Mouse (Mus musculus) heart, embryonic 11.5 days (tissue): Measurements from ENCODE around the gene Dkk2. TPM values are rescaled to one million over a fixed set of nuclear protein-coding genes. Genes with fewer than 3 reads are reported as not detected.

Experiments used
- ATAC-seq: fragments of 200-750 bp; cut with Nextera tagmentation; replicated peaks from 2 replicates; pipeline ENCODE4 v1.8.0; 2017; ENCODE audit warnings: moderate library complexity; ENCODE audit not compliant: insufficient number of reproducible peaks, low FRiP score, low TSS enrichment
- H3K27ac ChIP-seq: fragments of 300-500 bp; sonication (generic); 2 replicates; pipeline ENCODE4 v1.5.1; 2014; ENCODE audit warnings: mild to moderate bottlenecking, low read depth, low read length
- H3K27me3 ChIP-seq: fragments of 300-500 bp; sonication (generic); 2 replicates; pipeline ENCODE4 v1.6.1; 2014; ENCODE audit warnings: mild to moderate bottlenecking, low read length, mixed read lengths; ENCODE audit not compliant: control insufficient read depth, insufficient read depth
- H3K36me3 ChIP-seq: fragments of 300-500 bp; sonication (generic); 2 replicates; pipeline ENCODE4 v1.6.1; 2014; ENCODE audit warnings: mild to moderate bottlenecking, low read length, moderate library complexity, mixed read lengths; ENCODE audit not compliant: control insufficient read depth, insufficient read depth
- H3K4me1 ChIP-seq: fragments of 300-500 bp; sonication (generic); 2 replicates; pipeline ENCODE4 v1.6.1; 2014; ENCODE audit warnings: low read length; ENCODE audit not compliant: control insufficient read depth, insufficient read depth
- H3K4me2 ChIP-seq: fragments of 300-500 bp; sonication (generic); 2 replicates; pipeline ENCODE4 v1.6.1; 2014; ENCODE audit warnings: mild to moderate bottlenecking, moderate library complexity
- H3K4me3 ChIP-seq: fragments of 300-500 bp; sonication (generic); 2 replicates; pipeline ENCODE4 v1.5.1; 2014; ENCODE audit warnings: low read depth, low read length
- H3K9ac ChIP-seq: fragments of 300-500 bp; sonication (generic); 2 replicates; pipeline ENCODE4 v1.6.1; 2014; ENCODE audit warnings: mild to moderate bottlenecking, low read depth, low read length, moderate library complexity
- H3K9me3 ChIP-seq: fragments of 300-500 bp; sonication (generic); replicated peaks from 2 replicates; pipeline ENCODE4 v1.6.1; 2016; ENCODE audit warnings: low read length; ENCODE audit not compliant: control insufficient read depth
- whole genome bisulfite sequencing: fragments of 180-500 bp; shearing (Covaris S2); extraction: QIAGEN DNeasy Blood & Tissue Kit; methylation state at CpG from one replicate; pipeline ENCODE4 v1.1.7; 2014; ENCODE audit not compliant: insufficient replicate concordance; 5-methylcytosine and 5-hydroxymethylcytosine counted together
- polyA plus RNA-seq: library from polyadenylated mRNA; unstranded; fragments of >200 nt; fragmentation: Nextera tagmentation; extraction: Ambion mirVana; gene quantifications from 2 replicates; pipeline ENCODE4 v1.2.1, GENCODE M21; 2014

Dkk2 gene
- polyA plus RNA-seq, 1 experiment from 2014 or later = 3.0 TPM

- Histone ChIP-seq H3K9me3 (no peaks in the 10 kb centered on the region), H3K27me3 (no peaks in the 10 kb centered on the region), H3K4me3 (no peak overlapping the region), H3K4me2 (peak overlapping the region; percentile 29; the same call in 1 of the 2 replicates), H3K9ac (no peak overlapping the region), H3K36me3 (no peaks in the 10 kb centered on the region), H3K27ac (no peak overlapping the region), H3K4me1 (no peaks in the 10 kb centered on the region)
- WGBS = 52% methylated on average over 9 of the region's 9 CpGs
- ATAC-seq = no peak
Measured at GRCm38 (mm10) chr3:132103020-132103419, 17.9 kb downstream of the Dkk2 start.

GRCm38 (mm10) chr3:132103454-132103853, 18.4 kb downstream of the Dkk2 start:
- H3K4me1 ChIP-seq = no peaks in the 10 kb centered on the region
- H3K27ac ChIP-seq = no peak overlapping the region
- no peaks in the 10 kb centered on the region for H3K36me3 ChIP-seq
- no peak overlapping the region for H3K9ac ChIP-seq
- H3K9me3 ChIP-seq = no peaks in the 10 kb centered on the region
- WGBS = 43% methylated on average over 7 of the region's 7 CpGs
- no peaks in the 10 kb centered on the region for H3K27me3 ChIP-seq
- H3K4me2 ChIP-seq = no peak overlapping the region; the same call in 1 of the 2 replicates
- no peak overlapping the region for H3K4me3 ChIP-seq
- ATAC-seq = no peak

GRCm38 (mm10) chr3:132115772-132116511, 30.9 kb downstream of the Dkk2 start:
- Histone ChIP-seq H3K9ac (no peak overlapping the region), H3K27ac (no peak overlapping the region), H3K4me3 (no peak overlapping the region), H3K27me3 (no peaks in the 10 kb centered on the region), H3K4me1 (no peaks in the 10 kb centered on the region), H3K4me2 (no peak overlapping the region), H3K36me3 (no peaks in the 10 kb centered on the region), H3K9me3 (no peaks in the 10 kb centered on the region)
- ATAC-seq = no peak
- 84% methylated on average over 7 of the region's 7 CpGs for WGBS

- no peaks in the 10 kb centered on the region for H3K4me1 ChIP-seq
- H3K4me3 ChIP-seq = no peak overlapping the region
- 67% methylated on average over 5 of the region's 5 CpGs for WGBS
- no peaks in the 10 kb centered on the region for H3K9me3 ChIP-seq
- no peaks in the 10 kb centered on the region for H3K36me3 ChIP-seq
- ATAC-seq = no peak
- no peaks in the 10 kb centered on the region for H3K27me3 ChIP-seq
- H3K4me2 ChIP-seq = no peak overlapping the region
- H3K27ac ChIP-seq = no peak overlapping the region
- no peak overlapping the region for H3K9ac ChIP-seq
Measured at GRCm38 (mm10) chr3:132121344-132121743, 36.3 kb downstream of the Dkk2 start.

GRCm38 (mm10) chr3:132122581-132122980, 37.5 kb downstream of the Dkk2 start:
- no peak for ATAC-seq
- Histone ChIP-seq H3K27ac (no peak overlapping the region), H3K27me3 (no peaks in the 10 kb centered on the region), H3K9me3 (no peaks in the 10 kb centered on the region), H3K4me3 (no peak overlapping the region), H3K36me3 (no peaks in the 10 kb centered on the region), H3K9ac (no peak overlapping the region), H3K4me2 (no peak overlapping the region), H3K4me1 (no peaks in the 10 kb centered on the region)
- WGBS = 44% methylated on average over 4 of the region's 4 CpGs

- Histone ChIP-seq H3K9ac (no peak overlapping the region), H3K9me3 (no peaks in the 10 kb centered on the region), H3K4me3 (no peak overlapping the region), H3K36me3 (no peaks in the 10 kb centered on the region), H3K27me3 (no peaks in the 10 kb centered on the region), H3K4me1 (no peaks in the 10 kb centered on the region), H3K4me2 (no peak overlapping the region), H3K27ac (no peak overlapping the region)
- 61% methylated on average over 8 of the region's 8 CpGs for WGBS
- no peak for ATAC-seq
Measured at GRCm38 (mm10) chr3:132125227-132125740, 40.2 kb downstream of the Dkk2 start.

GRCm38 (mm10) chr3:132129730-132130274, 44.7 kb downstream of the Dkk2 start:
- Histone ChIP-seq H3K9me3 (no peaks in the 10 kb centered on the region), H3K9ac (no peak overlapping the region), H3K4me2 (no peak overlapping the region), H3K27me3 (no peaks in the 10 kb centered on the region), H3K4me3 (no peak overlapping the region), H3K36me3 (no peaks in the 10 kb centered on the region), H3K27ac (no peak overlapping the region), H3K4me1 (no peaks in the 10 kb centered on the region)
- no peak for ATAC-seq
- 84% methylated on average over 1 of the region's 1 CpGs for WGBS

GRCm38 (mm10) chr3:132130781-132131180, 45.7 kb downstream of the Dkk2 start:
- H3K27me3 ChIP-seq = no peaks in the 10 kb centered on the region
- no peak overlapping the region for H3K4me3 ChIP-seq
- WGBS = 87% methylated on average over 3 of the region's 3 CpGs
- H3K4me1 ChIP-seq = no peaks in the 10 kb centered on the region
- no peak overlapping the region for H3K27ac ChIP-seq
- no peaks in the 10 kb centered on the region for H3K36me3 ChIP-seq
- no peaks in the 10 kb centered on the region for H3K9me3 ChIP-seq
- no peak overlapping the region for H3K9ac ChIP-seq
- ATAC-seq = no peak
- H3K4me2 ChIP-seq = no peak overlapping the region

- no peaks in the 10 kb centered on the region for H3K9me3 ChIP-seq
- H3K36me3 ChIP-seq = no peaks in the 10 kb centered on the region
- no peak overlapping the region for H3K4me2 ChIP-seq
- 75% methylated on average over 4 of the region's 4 CpGs for WGBS
- no peak overlapping the region for H3K4me3 ChIP-seq
- no peaks in the 10 kb centered on the region for H3K4me1 ChIP-seq
- no peak overlapping the region for H3K27ac ChIP-seq
- no peak overlapping the region for H3K9ac ChIP-seq
- ATAC-seq = no peak
- no peaks in the 10 kb centered on the region for H3K27me3 ChIP-seq
Measured at GRCm38 (mm10) chr3:132131939-132132338, 46.8 kb downstream of the Dkk2 start.
